Mouse (Mus musculus): ENCODE results near the gene Selenoh. TPM values are rescaled to one million over a fixed set of nuclear protein-coding genes. Genes with fewer than 3 reads are reported as not detected.

Gene Selenoh
- polyA plus RNA-seq, 1 experiment from 2014 or later, result 66.4 TPM

DNA sequence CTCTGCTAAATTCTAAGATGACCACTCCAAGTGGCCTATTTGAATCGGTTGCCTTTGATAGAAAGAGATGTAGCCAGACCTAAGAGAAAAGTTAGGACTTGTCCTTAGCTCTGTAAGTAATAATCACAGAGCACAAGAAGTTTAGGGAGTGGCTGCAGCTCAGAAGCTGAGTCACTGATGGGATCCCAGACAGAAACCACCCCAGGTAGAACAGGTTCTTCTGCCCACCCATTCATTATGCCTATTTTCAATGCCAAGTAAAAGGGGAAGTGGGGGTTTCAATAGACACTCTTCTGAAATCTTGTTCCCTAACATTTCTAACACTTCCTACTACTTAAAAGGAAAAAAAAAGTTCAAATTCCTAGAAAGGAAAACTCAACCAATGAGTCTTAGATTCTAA is 34.7 kb upstream of the Selenoh start:
- Histone ChIP-seq H3K4me2 (ENCODE audit: low read depth, low read length) (0 out of 2 replicates have a peak overlapping the region, but pooled peaks have one; percentile 4), H3K27me3 (ENCODE audit: control insufficient read depth, insufficient read depth, low read depth, low read length) (no peaks in the 10 kb centered on the region), H3K9ac (ENCODE audit: low read depth, low read length) (no peak overlapping the region; the same call in 1 of the 2 replicates), H3K36me3 (ENCODE audit: control insufficient read depth, insufficient read depth) (peaks cover 36% of the 10 kb centered on the region), H3K4me1 (ENCODE audit: control insufficient read depth, low read depth, low read length) (peaks cover 22% of the 10 kb centered on the region), H3K27ac (ENCODE audit: low read length) (0 out of 2 replicates have a peak overlapping the region, but pooled peaks have one; percentile 38), H3K9me3 (replicated peaks; ENCODE audit: control insufficient read depth, low read length) (no peaks in the 10 kb centered on the region), H3K4me3 (ENCODE audit: low read depth, low read length) (no peak overlapping the region)
- ATAC-seq (ENCODE audit: low read depth), result peak; percentile 59; the same call in 1 of the 2 replicates
- WGBS (ENCODE audit: insufficient replicate concordance), result 80% methylated on average over 1 of the region's 1 CpGs

DNA sequence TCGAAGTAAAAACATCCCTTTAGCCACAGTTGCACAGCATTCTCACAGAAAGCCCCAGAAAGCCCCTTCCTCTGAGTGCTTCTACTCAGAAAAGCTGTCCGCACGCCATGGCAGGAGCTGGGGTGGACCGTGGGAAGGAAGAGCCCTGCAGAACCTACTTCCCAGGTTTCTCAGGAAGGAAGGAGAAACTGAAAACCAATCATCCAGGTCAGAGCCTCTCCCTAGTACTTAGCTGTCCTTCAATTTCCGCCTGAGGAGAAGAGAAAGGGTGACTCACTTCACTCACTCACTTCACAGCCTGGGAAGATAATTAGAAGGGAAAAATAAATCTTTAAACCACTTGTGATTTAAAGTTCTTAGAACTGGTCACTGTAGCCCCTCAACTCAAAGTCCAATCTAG is 33.8 kb upstream of the Selenoh start:
- WGBS (ENCODE audit: insufficient replicate concordance), result 75% methylated on average over 5 of the region's 5 CpGs

DNA sequence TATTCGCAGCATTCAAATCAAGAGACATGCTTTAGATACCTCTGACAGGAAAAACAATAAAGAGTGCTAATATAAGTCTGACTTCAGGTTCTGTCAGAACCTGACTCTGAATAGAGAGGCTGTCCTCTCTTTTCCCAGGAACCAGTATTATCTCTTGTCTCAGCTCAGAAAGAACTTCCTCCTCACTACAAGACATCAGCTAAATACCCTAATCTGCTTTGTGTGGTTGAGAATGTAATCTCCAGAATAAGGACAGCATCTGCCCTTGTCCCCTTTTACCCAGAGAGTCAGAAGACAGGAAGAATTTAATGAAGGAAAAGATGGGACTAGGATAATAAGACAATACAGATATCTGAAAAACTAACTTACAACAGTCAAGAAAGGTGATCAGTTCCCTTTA is 32.9 kb upstream of the Selenoh start:
- Histone ChIP-seq H3K4me3 (ENCODE audit: low read depth, low read length) (no peak overlapping the region), H3K4me1 (ENCODE audit: control insufficient read depth, low read depth, low read length) (peaks cover 17% of the 10 kb centered on the region), H3K9me3 (replicated peaks; ENCODE audit: control insufficient read depth, low read length) (no peaks in the 10 kb centered on the region), H3K4me2 (ENCODE audit: low read depth, low read length) (no peak overlapping the region), H3K27ac (ENCODE audit: low read length) (no peak overlapping the region), H3K36me3 (ENCODE audit: control insufficient read depth, insufficient read depth) (peaks cover 31% of the 10 kb centered on the region), H3K9ac (ENCODE audit: low read depth, low read length) (no peak overlapping the region), H3K27me3 (ENCODE audit: control insufficient read depth, insufficient read depth, low read depth, low read length) (no peaks in the 10 kb centered on the region)
- no peak for ATAC-seq (ENCODE audit: low read depth)
- 55% methylated on average over 1 of the region's 1 CpGs for WGBS (ENCODE audit: insufficient replicate concordance)

More for the DNA sequence above, 33.8 kb upstream of the Selenoh start:
- no peak overlapping the region for H3K27ac ChIP-seq (ENCODE audit: low read length)
- H3K9me3 ChIP-seq (replicated peaks; ENCODE audit: control insufficient read depth, low read length), result no peaks in the 10 kb centered on the region
- peaks cover 31% of the 10 kb centered on the region for H3K36me3 ChIP-seq (ENCODE audit: control insufficient read depth, insufficient read depth)
- no peak for ATAC-seq (ENCODE audit: low read depth)
- H3K9ac ChIP-seq (ENCODE audit: low read depth, low read length), result no peak overlapping the region
- peaks cover 18% of the 10 kb centered on the region for H3K4me1 ChIP-seq (ENCODE audit: control insufficient read depth, low read depth, low read length)
- H3K27me3 ChIP-seq (ENCODE audit: control insufficient read depth, insufficient read depth, low read depth, low read length), result no peaks in the 10 kb centered on the region
- H3K4me2 ChIP-seq (ENCODE audit: low read depth, low read length), result no peak overlapping the region
- H3K4me3 ChIP-seq (ENCODE audit: low read depth, low read length), result no peak overlapping the region

DNA sequence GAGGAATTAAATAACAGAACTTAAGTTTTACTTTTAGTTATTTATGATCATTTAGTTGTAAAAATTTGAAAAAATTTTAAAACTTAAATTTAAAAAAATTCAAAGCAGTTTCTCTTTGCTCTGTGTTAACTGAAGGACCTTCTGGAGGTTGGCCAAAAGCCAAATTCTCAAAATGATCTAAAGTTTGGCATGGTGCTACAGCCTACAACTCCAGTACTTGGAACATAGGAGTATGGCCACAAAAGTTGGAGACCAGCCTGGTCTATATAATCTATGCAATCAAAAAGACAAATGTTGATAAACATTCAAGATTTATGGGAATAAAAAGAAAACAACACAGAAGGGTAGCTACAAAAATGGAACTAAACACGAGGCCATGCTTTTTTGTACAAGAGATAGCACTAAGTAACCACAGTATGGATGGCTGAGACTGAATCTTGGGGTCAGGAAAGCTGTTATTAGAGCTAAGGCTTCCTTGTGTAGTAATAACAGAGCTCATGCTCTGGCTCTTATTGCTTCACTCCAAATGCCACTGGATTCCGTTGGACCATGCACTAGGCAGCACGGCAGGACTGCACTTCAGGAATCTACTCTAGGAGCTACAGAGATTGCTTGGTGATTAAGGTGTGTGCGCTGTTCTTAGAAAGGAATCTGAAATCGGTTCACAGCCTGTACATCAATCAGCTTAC is 24.6 kb upstream of the Selenoh start:
- H3K4me3 ChIP-seq (ENCODE audit: low read depth, low read length), result no peak overlapping the region
- no peaks in the 10 kb centered on the region for H3K4me1 ChIP-seq (ENCODE audit: control insufficient read depth, low read depth, low read length)
- H3K27ac ChIP-seq (ENCODE audit: low read length), result no peak overlapping the region
- H3K36me3 ChIP-seq (ENCODE audit: control insufficient read depth, insufficient read depth), result peaks cover 67% of the 10 kb centered on the region
- 89% methylated on average over 5 of the region's 5 CpGs for WGBS (ENCODE audit: insufficient replicate concordance)
- no peaks in the 10 kb centered on the region for H3K27me3 ChIP-seq (ENCODE audit: control insufficient read depth, insufficient read depth, low read depth, low read length)
- H3K9ac ChIP-seq (ENCODE audit: low read depth, low read length), result no peak overlapping the region
- H3K4me2 ChIP-seq (ENCODE audit: low read depth, low read length), result no peak overlapping the region
- no peak for ATAC-seq (ENCODE audit: low read depth)
- no peaks in the 10 kb centered on the region for H3K9me3 ChIP-seq (replicated peaks; ENCODE audit: control insufficient read depth, low read length)

DNA sequence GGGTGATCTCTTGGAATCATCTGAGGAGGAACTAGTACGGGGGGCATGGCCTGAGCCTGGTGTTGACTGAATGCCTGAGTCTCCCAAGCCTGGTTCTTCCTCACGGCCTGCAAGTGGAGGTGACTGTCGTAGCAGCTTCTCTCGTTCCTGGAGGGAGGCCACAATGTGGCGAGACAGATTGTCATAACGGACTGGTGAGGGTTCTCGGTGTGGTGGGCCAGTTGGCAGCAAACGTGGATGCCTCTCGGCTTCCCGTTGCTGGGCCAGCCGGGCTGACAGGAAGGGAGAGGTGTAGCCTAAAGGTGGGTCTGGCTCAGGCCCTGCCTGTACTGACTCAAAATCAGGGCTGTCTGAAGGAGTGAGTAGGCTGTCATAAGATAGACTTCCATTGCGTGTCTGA is 19.5 kb upstream of the Selenoh start:
- no peak for ATAC-seq (ENCODE audit: low read depth)
- Histone ChIP-seq H3K4me2 (ENCODE audit: low read depth, low read length) (no peak overlapping the region), H3K4me3 (ENCODE audit: low read depth, low read length) (no peak overlapping the region), H3K36me3 (ENCODE audit: control insufficient read depth, insufficient read depth) (peaks cover 87% of the 10 kb centered on the region), H3K27ac (ENCODE audit: low read length) (no peak overlapping the region), H3K9me3 (replicated peaks; ENCODE audit: control insufficient read depth, low read length) (no peaks in the 10 kb centered on the region), H3K9ac (ENCODE audit: low read depth, low read length) (no peak overlapping the region), H3K27me3 (ENCODE audit: control insufficient read depth, insufficient read depth, low read depth, low read length) (no peaks in the 10 kb centered on the region), H3K4me1 (ENCODE audit: control insufficient read depth, low read depth, low read length) (peaks cover 5% of the 10 kb centered on the region)
- 87% methylated on average over 12 of the region's 12 CpGs for WGBS (ENCODE audit: insufficient replicate concordance)

DNA sequence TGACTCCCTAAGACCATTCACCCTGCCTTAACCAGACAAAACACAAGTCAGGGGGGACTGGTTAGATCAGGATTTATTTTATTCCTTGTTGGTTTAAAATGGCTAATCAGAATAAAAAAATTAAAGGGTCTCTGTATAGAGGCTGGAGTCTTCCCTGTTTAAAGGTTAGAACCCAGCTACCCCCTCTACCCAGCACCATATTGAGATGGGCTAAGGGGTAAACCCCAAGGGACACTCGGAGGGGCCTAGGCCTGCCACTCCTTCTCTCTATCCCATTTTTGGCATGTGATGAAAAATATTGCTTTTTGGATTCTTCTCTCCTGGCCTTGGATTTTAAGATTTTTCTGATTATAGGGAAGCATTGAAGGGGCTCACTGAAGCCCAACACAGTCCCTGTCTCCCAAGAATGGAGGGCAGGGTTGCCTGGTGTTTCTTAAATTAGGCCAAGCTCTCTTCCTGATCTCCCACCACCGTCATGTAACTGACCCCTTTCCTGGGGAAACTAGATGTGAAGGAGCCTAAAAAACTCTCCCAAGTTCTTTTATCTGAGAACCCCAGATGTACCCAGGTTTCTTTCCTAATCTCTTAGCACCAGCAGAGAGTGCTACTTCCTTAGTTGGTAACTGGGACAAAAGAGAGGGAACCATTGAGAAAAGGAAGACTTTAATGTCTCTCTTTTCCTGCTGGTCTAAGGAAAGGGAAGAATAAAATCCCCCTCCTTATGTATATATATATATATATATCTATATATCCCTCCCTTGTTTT is 17.7 kb upstream of the Selenoh start:
- Histone ChIP-seq H3K9ac (ENCODE audit: low read depth, low read length) (no peak overlapping the region), H3K36me3 (ENCODE audit: control insufficient read depth, insufficient read depth) (peaks cover 80% of the 10 kb centered on the region), H3K27ac (ENCODE audit: low read length) (no peak overlapping the region), H3K4me2 (ENCODE audit: low read depth, low read length) (no peak overlapping the region), H3K9me3 (replicated peaks; ENCODE audit: control insufficient read depth, low read length) (no peaks in the 10 kb centered on the region), H3K4me3 (ENCODE audit: low read depth, low read length) (no peak overlapping the region), H3K4me1 (ENCODE audit: control insufficient read depth, low read depth, low read length) (peaks cover 7% of the 10 kb centered on the region), H3K27me3 (ENCODE audit: control insufficient read depth, insufficient read depth, low read depth, low read length) (no peaks in the 10 kb centered on the region)
- peak; percentile 42; the same call in 1 of the 2 replicates for ATAC-seq (ENCODE audit: low read depth)
- WGBS (ENCODE audit: insufficient replicate concordance), result 55% methylated on average over 2 of the region's 2 CpGs

DNA sequence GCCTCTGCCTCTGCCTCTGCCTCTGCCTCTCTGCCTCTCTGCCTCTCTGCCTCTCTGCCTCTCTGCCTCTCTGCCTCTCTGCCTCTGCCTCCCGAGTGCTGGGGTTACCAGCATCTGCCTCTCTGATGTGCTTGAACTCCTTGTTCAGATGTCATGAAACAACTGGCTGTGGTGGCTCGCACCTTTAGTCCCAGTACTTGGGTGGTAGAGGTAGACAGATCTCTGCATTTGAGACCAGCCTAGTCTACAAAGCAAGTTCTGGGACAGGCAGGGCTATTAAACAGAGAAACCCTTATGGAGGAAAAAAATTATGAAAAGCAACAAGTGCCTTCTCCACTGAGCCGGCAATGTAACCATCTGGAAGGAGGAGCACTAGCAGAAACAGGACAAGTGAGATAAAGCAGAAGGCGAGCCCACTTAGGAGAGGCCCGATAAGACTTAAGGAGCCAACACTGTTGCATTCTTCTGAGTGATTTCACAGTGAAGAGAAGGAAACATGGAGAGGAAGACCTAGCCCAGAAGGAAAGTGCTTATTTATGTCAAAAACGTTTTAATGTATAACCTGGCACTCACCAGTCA is 12.1 kb upstream of the Selenoh start:
- Histone ChIP-seq H3K27me3 (ENCODE audit: control insufficient read depth, insufficient read depth, low read depth, low read length) (no peaks in the 10 kb centered on the region), H3K36me3 (ENCODE audit: control insufficient read depth, insufficient read depth) (peaks cover 36% of the 10 kb centered on the region), H3K27ac (ENCODE audit: low read length) (peak overlapping the region; percentile 97), H3K4me1 (ENCODE audit: control insufficient read depth, low read depth, low read length) (peaks cover 25% of the 10 kb centered on the region), H3K4me3 (ENCODE audit: low read depth, low read length) (peak overlapping the region; percentile 44), H3K9ac (ENCODE audit: low read depth, low read length) (peak overlapping the region; percentile 52), H3K9me3 (replicated peaks; ENCODE audit: control insufficient read depth, low read length) (no peaks in the 10 kb centered on the region), H3K4me2 (ENCODE audit: low read depth, low read length) (peak overlapping the region; percentile 64)
- WGBS (ENCODE audit: insufficient replicate concordance), result 26% methylated on average over 6 of the region's 6 CpGs
- ATAC-seq (ENCODE audit: low read depth), result peak; percentile 51

DNA sequence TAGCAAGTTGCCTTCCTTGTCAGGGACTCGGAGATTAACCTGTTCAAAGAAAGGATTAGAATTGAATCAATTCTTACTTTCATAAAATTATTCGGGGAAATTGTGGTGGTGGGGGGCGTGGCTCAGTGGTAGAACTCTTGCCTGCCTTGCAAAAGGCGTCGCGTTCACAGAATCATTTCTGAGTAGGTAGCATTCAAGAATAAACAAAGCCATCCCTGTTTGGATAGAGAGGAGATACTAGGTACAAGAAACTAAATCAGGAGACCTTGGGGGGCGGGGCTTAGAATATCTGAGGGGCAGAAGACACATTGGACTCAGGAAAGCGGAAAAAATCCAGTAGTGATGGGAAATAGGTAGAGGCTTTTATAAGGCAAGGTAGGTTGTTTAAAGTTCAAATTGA is 8.4 kb upstream of the Selenoh start, which contains the start of gene Tmx2:
Gene Tmx2 (minus strand): TSS at position 125 of the 400 bp plus-strand sequence.
- Histone ChIP-seq H3K9ac (ENCODE audit: low read depth, low read length) (peak within 1 kb of the TSS; percentile 98), H3K4me1 (ENCODE audit: control insufficient read depth, low read depth, low read length) (peaks cover 38% of the 10 kb centered on the region), H3K27me3 (ENCODE audit: control insufficient read depth, insufficient read depth, low read depth, low read length) (no peaks in the 10 kb centered on the region), H3K36me3 (ENCODE audit: control insufficient read depth, insufficient read depth) (peaks cover 21% of the 10 kb centered on the region), H3K4me2 (ENCODE audit: low read depth, low read length) (peak within 1 kb of the TSS; percentile 91), H3K9me3 (replicated peaks; ENCODE audit: control insufficient read depth, low read length) (no peaks in the 10 kb centered on the region), H3K27ac (ENCODE audit: low read length) (peak within 1 kb of the TSS; percentile 90), H3K4me3 (ENCODE audit: low read depth, low read length) (peak within 1 kb of the TSS; percentile 98)
- WGBS (ENCODE audit: insufficient replicate concordance), result 10% methylated on average over 8 of the region's 8 CpGs
- no peak for ATAC-seq (ENCODE audit: low read depth)

Data from liver, embryonic 16.5 days (tissue).